Mouse (Mus musculus) C2C12 (cell line): ENCODE results near the gene Col23a1. TPM values are rescaled to one million over a fixed set of nuclear protein-coding genes. Genes with fewer than 3 reads are reported as not detected.

ENCODE experiments used
- H3K27me3 ChIP-seq: one replicate; pipeline ENCODE4 v1.6.1; 2011; ENCODE audit not compliant: control insufficient read depth, insufficient read depth, insufficient read length
- H3K36me3 ChIP-seq: one replicate; pipeline ENCODE4 v1.6.1; 2011; ENCODE audit not compliant: control insufficient read depth, insufficient read depth
- H3K4me3 ChIP-seq: one replicate; pipeline ENCODE4 v1.5.1; 2011; ENCODE audit warnings: mild to moderate bottlenecking, control low read depth; ENCODE audit not compliant: poor library complexity, insufficient read depth, severe bottlenecking
- H3K79me2 ChIP-seq: one replicate; pipeline ENCODE4 v1.6.1; 2011; ENCODE audit not compliant: control insufficient read depth, insufficient read depth
- H3K79me3 ChIP-seq: one replicate; pipeline ENCODE4 v1.6.1; 2011; ENCODE audit warnings: low read depth, control low read depth
- H3ac ChIP-seq: one replicate; pipeline ENCODE3; 2011; ENCODE audit warnings: low read depth; ENCODE audit not compliant: control insufficient read depth, insufficient read length
- CEBPB ChIP-seq: IDR thresholded peaks from one replicate; pipeline ENCODE4 v1.6.1; 2011; ENCODE audit warnings: low read depth, mild to moderate bottlenecking, control low read depth, moderate library complexity
- CTCF ChIP-seq: IDR thresholded peaks from one replicate; pipeline ENCODE4 v1.5.1; 2011; ENCODE audit not compliant: control insufficient read depth, insufficient read depth, insufficient read length
- FOSL1 ChIP-seq: IDR thresholded peaks from one replicate; pipeline ENCODE4 v1.8.0; 2011; ENCODE audit warnings: mild to moderate bottlenecking, low read length; ENCODE audit not compliant: poor library complexity, insufficient read depth, severe bottlenecking
- MAX ChIP-seq: IDR thresholded peaks from one replicate; pipeline ENCODE4 v1.6.1; 2011; ENCODE audit warnings: mild to moderate bottlenecking, control low read depth
- MYOD1 ChIP-seq: IDR thresholded peaks from one replicate; pipeline ENCODE4 v1.6.1; 2011; ENCODE audit warnings: low read depth; ENCODE audit not compliant: control insufficient read depth, insufficient read length
- MYOG ChIP-seq: IDR thresholded peaks from one replicate; pipeline ENCODE4 v1.6.1; 2011; ENCODE audit not compliant: control insufficient read depth, insufficient read length; ENCODE audit errors: extremely low read depth
- USF1 ChIP-seq: IDR thresholded peaks from one replicate; pipeline ENCODE4 v1.6.1; 2011; ENCODE audit warnings: low read depth, mild to moderate bottlenecking, control low read depth, moderate library complexity
- polyA plus RNA-seq: library from polyadenylated mRNA; unstranded; fragments of >200 nt; fragmentation: generic; extraction: Trizol; gene quantifications from one replicate; pipeline ENCODE4 v1.2.1, GENCODE M21; 2012; ENCODE audit warnings: missing spikeins

Gene Col23a1
- polyA plus RNA-seq, 1 experiment: 0.43 TPM

- Histone ChIP-seq H3K4me3 (no peak overlapping the region), H3K36me3 (no peaks in the 10 kb centered on the region), H3K79me3 (no peaks in the 10 kb centered on the region), H3K79me2 (no peaks in the 10 kb centered on the region), H3ac (no peak overlapping the region), H3K27me3 (no peaks in the 10 kb centered on the region)
- no peak for TF ChIP-seq MYOG
- TF ChIP-seq FOSL1: no peak
- TF ChIP-seq MAX: no peak
- no peak for TF ChIP-seq CEBPB
- no peak for TF ChIP-seq MYOD1
- no peak for TF ChIP-seq USF1
- TF ChIP-seq CTCF: no peak
Observed at GRCm38 (mm10) chr11:51579024-51579423, 289.3 kb downstream of the Col23a1 start.

GRCm38 (mm10) chr11:51582713-51583112 is 293.0 kb downstream of the Col23a1 start:
- H3ac ChIP-seq: no peak overlapping the region
- TF ChIP-seq MAX (no peak), CTCF (peak; percentile 58), CEBPB (no peak), FOSL1 (no peak), MYOD1 (no peak)
- H3K27me3 ChIP-seq: no peaks in the 10 kb centered on the region
- H3K79me3 ChIP-seq: peaks cover 11% of the 10 kb centered on the region
- H3K79me2 ChIP-seq: peaks cover 28% of the 10 kb centered on the region
- peaks cover 14% of the 10 kb centered on the region for H3K36me3 ChIP-seq
- H3K4me3 ChIP-seq: no peak overlapping the region

GRCm38 (mm10) chr11:51584057-51584430 is 294.3 kb downstream of the Col23a1 start:
- H3ac ChIP-seq: peak overlapping the region; percentile 66
- no peaks in the 10 kb centered on the region for H3K27me3 ChIP-seq
- TF ChIP-seq FOSL1 (no peak), MAX (no peak), MYOD1 (no peak), CEBPB (no peak), USF1 (no peak), CTCF (no peak), MYOG (no peak)
- H3K36me3 ChIP-seq: peaks cover 28% of the 10 kb centered on the region
- peak overlapping the region; percentile 56 for H3K4me3 ChIP-seq
- peaks cover 11% of the 10 kb centered on the region for H3K79me3 ChIP-seq
- H3K79me2 ChIP-seq: peaks cover 32% of the 10 kb centered on the region

GRCm38 (mm10) chr11:51584431-51585248 is 294.9 kb downstream of the Col23a1 start, which contains the start of gene Phykpl:
Gene Phykpl (plus strand): TSS chr11:51584757.
- peaks cover 34% of the 10 kb centered on the region for H3K36me3 ChIP-seq
- no peaks in the 10 kb centered on the region for H3K27me3 ChIP-seq
- peak within 1 kb of the TSS; percentile 66 for H3ac ChIP-seq
- peak within 1 kb of the TSS; percentile 56 for H3K4me3 ChIP-seq
- peaks cover 34% of the 10 kb centered on the region for H3K79me2 ChIP-seq
- peaks cover 11% of the 10 kb centered on the region for H3K79me3 ChIP-seq
- TF ChIP-seq MAX: peak; percentile 49
- TF ChIP-seq CEBPB: no peak

- H3K79me3 ChIP-seq: peaks cover 11% of the 10 kb centered on the region
- H3K27me3 ChIP-seq: no peaks in the 10 kb centered on the region
- peak overlapping the region; percentile 56 for H3K4me3 ChIP-seq
- no peak for TF ChIP-seq USF1
- TF ChIP-seq MYOG: no peak
- TF ChIP-seq CTCF: no peak
- no peak for TF ChIP-seq MAX
- no peak for TF ChIP-seq MYOD1
- TF ChIP-seq FOSL1: no peak
- TF ChIP-seq CEBPB: no peak
- peaks cover 39% of the 10 kb centered on the region for H3K79me2 ChIP-seq
- H3ac ChIP-seq: peak overlapping the region; percentile 61
- peaks cover 42% of the 10 kb centered on the region for H3K36me3 ChIP-seq
Observed at GRCm38 (mm10) chr11:51585608-51586252, 296.0 kb downstream of the Col23a1 start.

GRCm38 (mm10) chr11:51586411-51586810 is 296.7 kb downstream of the Col23a1 start:
- Histone ChIP-seq H3K79me2 (peaks cover 39% of the 10 kb centered on the region), H3K36me3 (peaks cover 49% of the 10 kb centered on the region), H3K27me3 (no peaks in the 10 kb centered on the region), H3ac (peak overlapping the region; percentile 28), H3K79me3 (peaks cover 11% of the 10 kb centered on the region), H3K4me3 (no peak overlapping the region)
- TF ChIP-seq FOSL1 (no peak), USF1 (no peak), MYOD1 (no peak), CEBPB (no peak), CTCF (no peak), MYOG (no peak), MAX (no peak)
